Mouse (Mus musculus) liver, adult (tissue): ENCODE data around the gene Ghr.

Experiments used
- GATA4 ChIP-seq: IDR thresholded peaks from 2 replicates; pipeline ENCODE4 v1.6.1; 2014; ENCODE audit warnings: mild to moderate bottlenecking, low read length; ENCODE audit not compliant: insufficient replicate concordance

Ghr gene

DNA sequence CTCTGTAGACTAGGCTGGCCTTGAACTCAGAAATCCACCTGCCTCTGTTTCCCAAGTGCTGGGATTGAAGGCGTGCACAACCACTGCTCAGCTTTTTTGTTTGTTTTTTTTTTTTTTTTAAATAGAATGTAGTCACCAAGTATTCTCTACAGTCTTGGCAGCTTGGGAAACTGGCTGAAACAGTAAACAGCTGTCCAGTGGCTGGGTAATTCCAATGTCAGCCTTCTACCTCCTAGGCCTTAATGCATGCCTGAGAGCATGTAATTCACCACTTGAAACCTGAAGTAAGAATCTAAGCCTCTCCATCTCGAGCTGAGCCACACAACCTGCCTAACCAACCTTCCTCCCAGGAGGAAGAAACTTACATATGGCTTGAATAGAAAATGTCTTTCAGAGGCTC, 266.7 kb downstream of the Ghr start:
- no peak for TF ChIP-seq GATA4

DNA sequence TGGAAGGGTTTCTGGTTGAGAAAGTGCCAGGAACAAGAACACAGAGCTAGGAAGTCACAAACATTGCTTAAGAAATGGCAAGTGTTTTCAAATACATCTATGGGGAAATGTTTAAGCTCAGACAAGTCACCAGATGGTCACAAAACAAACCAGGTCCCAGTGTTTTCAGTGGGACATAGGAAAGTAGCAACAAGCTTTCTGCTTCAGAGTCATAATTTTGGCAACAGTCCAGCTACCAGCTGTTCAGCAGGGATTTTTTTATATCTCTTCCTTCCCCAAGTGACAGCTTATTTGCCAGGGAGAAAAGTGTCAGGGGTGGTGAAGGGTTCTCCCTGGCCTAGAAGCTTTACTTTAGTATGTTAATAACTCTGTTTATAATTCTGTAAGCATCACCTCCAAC, 270.4 kb downstream of the Ghr start:
- no peak for TF ChIP-seq GATA4

DNA sequence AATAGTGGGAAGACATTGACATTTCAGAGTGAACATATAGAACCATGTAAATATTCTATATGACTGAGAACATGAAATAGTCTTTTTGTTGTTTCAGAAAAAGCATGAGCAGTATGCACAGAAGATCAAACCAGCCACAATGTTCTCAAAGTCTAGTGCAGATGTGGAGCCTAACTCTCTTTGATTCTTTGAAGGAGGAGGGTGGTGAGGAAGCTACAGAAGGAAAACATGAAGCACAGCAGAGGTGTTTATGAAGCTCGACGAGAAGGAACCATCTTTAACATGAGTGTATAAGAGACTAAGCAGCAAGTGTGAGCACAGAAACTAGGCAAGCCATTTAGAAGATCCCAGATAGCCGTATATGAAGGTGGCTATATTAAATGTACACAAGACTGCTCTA, 273.4 kb downstream of the Ghr start:
- no peak for TF ChIP-seq GATA4

DNA sequence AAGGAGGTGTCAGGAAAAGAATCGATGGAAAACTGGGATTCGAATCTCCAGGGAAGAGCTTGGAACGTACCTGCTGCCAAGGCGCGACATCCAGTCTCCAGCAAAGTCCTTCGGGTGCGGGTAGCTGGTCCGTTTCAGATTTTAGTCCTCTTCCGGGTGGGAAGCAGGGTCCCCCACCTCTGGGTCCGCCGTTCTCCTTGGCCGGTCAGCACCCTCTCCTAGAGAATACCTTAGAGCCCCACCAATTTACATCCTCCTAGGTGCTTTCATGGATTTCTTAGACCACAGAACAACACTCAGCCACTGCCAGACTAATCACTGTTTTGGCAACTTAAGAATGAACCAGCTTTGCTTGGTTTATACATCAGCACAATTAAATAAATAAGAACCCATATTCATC, 279.9 kb downstream of the Ghr start, which contains the start of gene Ccdc152:
Gene Ccdc152, minus strand, starts transcription at position 101 of the 400 bp plus-strand sequence.
- TF ChIP-seq GATA4, result no peak

DNA sequence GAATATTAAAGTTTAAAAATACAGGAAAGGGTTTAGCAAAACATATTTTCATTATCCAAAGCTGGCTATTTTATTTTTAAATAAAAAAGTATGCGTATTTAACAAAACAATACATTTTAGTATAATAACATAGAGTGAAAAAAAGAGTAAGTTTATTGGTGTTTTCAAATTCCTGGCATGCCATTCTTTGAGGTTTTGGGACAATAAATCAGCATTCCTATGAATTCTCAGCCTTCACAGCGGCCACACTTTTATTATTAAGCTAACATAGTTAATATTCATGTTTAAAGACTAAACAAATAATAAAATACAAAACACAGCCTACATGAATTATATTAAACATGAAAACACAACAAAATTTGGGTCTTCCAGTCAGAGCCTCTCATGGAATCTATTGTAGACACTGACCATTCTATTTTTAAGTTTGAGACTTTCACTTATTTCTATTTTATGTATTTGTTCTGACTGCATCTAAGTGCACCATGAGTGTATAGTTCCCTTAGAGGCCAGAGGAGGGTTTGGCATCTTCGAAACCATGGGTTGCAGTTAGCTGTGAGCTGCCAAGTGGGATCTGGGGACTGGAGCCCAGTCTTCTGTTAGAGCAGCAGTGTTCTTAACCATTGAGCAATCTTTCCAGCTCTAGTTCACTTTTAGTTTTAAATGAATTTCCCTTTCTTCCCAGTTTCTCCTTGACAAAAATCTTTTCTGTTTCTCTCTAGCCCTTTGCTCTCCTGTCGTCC, 282.8 kb downstream of the Ghr start:
- no peak for TF ChIP-seq GATA4

DNA sequence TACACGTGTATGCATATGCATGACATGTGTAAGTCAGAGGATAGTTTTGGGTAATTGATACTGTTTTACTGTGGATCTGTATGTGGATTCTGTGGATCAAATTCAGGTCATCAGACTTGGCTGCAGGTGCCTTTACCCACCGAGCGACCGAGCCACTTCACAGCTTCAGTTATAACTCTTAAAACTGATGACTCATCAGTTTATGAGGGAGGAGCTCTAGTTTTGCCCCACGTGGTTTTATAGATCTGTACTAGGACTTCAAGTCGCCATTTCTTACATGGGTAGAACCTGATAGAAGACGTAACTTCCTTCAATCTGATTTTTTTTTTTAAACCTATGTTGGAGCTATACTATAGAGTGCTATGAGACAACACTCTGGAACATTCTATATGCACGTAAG, 285.7 kb downstream of the Ghr start:
- no peak for TF ChIP-seq GATA4

DNA sequence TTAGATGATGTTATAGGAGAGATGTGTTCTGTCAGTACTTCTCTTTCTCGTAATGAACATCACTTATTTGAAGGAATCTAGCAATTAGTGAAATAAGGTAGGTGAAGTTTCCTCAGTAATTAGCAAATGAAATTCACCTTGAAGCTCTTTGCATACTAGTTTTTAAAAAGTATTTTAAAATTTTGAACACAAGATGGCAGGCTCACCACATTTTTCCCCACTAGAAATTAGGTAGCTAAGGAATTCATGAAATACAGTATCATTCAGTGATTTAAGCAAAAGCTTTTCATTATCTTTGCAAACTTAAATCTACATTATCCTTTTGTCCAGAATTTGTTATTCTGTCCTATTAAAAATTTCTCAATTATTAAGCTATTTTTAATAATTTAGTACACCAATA, 287.3 kb downstream of the Ghr start:
- TF ChIP-seq GATA4, result no peak

DNA sequence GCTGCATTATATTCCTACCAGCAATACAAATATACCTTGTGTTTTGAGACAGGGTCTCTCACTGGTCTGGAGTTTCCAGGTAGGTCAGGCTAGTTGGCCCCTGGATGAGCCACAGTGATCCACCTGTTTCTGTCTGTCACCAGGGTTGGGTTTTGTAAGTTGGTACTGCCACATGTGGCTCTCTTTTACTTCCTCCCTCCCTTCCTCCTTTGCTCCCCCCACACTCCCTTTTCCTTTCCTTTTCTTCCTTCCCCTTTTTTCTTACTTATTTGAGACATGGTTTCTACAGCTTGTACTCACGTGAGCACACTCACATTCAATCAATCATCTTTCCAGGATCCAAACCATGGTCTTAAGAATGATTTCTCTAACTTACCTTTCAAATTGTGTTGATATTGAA, 289.8 kb downstream of the Ghr start:
- no peak for TF ChIP-seq GATA4

DNA sequence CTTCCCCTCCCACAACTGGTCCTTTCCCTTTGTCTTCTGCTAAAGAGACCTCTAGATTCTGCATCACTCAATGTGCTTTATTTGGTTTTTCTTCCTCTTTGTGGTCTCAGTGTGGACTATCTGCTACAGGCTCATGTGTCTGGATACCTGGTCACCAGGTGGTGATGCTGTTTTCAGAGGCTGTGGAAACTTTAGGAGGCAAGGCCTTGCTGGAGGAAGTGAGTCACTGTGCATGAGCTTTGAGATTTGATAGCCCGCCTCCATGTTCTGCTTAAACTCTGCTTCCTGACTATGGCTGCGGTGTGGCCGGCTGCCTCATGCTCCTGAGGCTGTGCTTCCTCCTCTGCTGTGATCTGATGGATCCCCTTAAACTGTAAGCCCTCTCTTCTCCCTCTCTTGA, 292.9 kb downstream of the Ghr start:
- TF ChIP-seq GATA4, result no peak

DNA sequence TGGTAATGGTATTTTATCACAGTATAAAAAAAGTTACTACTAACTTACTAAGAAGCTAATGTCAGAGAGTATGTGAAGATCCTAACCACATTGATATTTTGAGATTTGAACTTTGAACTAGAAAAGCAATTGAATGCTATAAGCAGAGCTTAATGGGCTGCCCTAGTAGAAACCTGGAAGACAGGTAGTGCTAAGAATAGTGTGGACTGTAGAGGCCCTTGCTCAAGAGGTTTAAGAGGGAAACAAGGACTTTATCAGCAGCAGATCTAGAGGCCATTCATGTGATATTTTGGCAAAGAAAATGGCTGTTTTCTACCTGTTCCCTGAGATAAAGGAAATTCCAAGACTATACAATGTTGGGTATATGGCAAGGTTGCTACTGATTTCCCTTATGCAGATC, 297.3 kb downstream of the Ghr start:
- no peak for TF ChIP-seq GATA4

DNA sequence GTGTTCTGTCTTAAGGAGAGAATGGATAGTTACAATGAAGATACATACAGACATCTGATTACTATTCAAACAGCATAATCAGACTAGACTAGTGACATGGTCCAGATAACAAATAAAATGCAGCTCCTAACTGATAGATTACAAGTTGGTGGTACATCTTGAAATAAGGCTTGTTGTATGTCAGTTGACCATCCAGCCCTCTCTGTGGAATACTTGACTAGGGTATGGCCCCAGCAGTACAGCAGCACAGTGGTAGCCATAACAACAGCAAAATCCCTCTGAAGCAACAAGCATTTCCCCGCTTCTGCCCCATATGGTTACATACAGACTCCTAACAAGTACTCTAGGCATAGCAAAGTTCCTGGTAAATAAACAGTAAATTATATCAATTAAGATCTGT, 301.6 kb downstream of the Ghr start:
- TF ChIP-seq GATA4, result no peak

DNA sequence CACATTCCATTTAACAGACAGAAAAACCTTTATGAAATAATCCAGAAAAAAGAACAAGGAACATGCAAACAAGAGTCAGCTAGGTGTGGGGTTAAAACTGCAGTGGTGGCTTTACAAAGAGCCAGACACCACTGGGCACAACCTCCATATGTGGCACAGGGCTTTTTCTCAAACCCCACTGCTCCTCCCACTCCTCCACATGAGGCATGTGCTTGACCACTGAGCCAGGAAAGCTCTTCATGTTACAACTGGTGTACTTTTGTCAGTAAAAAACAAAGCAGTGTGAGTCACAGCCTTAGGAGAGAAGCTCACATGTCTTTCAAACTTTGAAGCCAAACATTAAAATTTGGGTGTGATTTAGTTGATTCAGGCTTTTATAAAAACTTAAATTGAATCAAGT, 302.1 kb downstream of the Ghr start:
- TF ChIP-seq GATA4, result no peak

DNA sequence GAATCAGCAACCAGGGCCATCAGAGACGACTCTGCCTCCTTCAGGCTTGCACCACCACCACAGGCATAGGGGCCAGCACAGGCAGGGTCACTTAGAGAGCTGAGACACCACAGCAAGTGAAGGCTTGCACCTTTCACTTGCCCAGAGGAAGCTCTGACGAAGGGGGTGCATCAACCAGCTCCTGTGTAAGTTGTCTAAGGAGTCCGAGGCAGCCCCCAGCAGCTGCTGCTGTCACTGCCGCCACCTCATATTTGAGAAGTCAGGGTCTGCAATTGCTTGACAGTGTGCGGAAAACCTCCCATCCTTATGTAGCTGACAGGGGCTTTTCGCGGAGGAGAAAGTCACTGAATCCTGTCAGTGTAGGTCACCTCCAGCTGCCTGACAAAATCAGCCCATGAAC, 304.1 kb downstream of the Ghr start:
- no peak for TF ChIP-seq GATA4

DNA sequence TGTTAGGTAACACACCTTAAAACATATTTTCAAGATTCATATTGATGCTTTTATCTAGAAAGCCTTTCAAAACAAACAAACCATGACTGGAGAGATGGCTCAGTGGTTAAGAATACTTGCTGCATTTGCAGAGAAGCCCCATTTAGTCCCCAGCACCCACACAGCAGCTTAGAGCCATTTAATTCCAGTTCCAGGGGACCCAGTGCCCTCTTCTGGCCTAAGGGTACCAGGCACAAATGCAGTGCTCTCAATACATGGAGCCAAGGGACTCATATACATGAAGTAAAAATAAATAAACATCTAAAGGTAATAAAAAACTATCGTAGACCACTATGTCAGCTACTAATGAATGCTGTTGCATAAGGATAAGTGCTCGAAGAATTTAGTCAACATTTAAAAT, 305.9 kb downstream of the Ghr start:
- no peak for TF ChIP-seq GATA4

DNA sequence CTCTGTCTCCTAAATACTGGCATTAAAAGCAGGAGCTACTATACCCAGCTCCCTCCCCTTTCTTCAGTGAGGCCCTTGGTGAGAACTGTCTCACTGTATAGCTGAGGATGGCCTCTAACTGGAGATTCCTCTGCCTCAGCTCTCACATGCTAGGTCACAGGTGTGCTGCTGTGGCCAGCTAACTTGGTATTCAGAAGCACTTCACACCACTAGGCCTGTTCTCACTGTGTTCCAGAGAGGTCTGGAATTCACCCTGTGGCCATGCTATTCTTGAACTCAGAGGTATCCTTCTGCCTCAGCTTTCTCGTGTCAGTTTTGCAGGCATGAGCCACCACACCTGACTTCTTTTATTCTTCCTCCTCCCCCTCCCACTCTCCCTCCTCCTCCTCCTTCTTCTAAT, 310.1 kb downstream of the Ghr start:
- TF ChIP-seq GATA4, result no peak

DNA sequence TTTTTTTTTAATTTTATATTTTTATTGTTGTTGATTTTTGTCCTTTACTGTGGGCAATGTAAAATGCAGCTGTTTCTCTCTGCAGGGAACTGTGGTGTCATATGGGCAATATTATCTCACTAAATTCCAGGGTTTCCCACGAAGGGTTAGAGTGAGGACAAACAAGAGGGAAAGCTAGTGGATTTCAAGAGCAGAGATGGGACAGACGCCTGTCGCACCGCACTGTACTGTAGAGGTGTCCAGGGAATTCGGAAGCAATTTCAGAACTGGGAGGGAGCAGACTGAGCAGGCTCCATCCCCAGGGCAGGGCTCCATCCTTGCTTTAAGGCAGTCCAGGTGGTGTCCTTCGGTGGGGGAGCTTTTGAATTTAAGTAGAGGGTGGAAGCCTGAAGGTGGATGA, 312.1 kb downstream of the Ghr start:
- TF ChIP-seq GATA4, result no peak

DNA sequence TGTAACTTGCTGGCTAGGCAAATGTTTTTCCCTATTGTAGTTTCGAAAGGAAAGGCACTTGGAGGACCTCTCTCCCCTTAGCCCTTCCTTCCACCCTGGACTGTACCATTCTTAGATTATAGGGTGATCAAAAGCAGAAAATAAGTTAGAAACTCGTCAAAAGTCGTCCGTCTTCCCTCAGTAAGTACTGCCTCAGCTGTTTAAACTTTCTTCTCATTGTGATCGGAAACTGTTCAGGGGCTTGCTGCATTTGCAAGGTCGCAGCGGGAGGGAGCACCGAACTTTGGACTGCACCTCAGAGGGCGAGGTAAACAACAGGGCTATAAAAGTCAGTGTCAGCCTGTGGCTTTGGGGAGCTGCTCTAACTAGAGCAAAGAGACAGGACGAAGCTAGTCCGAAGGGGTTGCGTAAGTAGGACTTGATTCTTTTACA, 312.6 kb downstream of the Ghr start:
- no peak for TF ChIP-seq GATA4

DNA sequence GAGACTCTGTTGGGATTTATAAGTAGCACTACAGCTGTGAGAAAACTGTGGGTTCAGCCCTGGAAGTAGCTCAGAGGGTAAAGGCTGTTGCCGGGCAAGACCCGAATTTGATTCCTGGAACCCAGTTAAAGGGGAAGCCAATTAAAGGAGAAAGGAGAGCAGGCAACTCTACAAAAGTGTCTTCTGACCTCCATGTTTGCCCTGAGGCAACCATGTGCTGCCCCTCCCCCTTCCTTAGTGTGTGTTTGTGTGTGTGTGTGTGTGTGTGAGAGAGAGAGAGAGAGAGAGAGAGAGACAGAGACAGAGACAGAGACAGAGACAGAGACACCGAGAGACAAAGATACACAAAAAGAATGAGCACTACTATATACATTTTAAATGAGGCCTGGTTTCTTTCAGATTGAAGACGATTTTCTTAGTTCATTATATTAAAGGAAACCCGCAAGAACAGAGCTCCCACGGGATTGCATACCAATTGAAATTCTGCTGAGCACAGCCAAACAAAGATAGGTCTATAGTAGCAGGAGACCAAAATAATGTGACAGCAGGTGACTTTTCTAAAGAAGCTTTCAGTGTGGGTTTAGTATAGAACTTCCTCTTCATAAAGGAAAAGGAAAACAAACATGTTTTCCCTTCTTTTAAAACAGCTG, 313.2 kb downstream of the Ghr start:
- TF ChIP-seq GATA4, result no peak

DNA sequence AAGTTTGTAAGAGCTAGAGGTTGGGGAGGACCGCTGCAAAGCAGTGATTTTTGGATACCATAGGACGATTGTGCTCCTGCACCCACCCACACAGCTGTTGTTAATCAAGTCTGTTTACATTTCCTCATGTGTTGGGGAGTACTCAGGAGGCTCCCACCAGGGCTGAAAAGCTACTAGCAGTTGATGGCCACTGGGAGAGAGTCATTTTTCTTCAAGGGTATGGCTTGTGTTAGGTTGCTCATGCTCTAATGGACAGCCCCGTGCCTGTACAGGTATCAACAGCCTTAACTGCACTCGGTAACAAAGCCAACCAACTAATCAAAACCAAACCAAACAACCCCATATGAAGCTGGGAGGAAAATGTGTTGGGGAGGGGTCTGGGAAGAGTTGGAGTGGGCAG, 313.8 kb downstream of the Ghr start:
- TF ChIP-seq GATA4, result no peak
